Comparison of ENCODE assay signal across 15 mouse cellular contexts in genomic region chr5:75808551-75809332, GRCm38 (mm10).
DNase-seq lines count a peak whose midpoint lies in the region; ATAC-seq and TF ChIP-seq lines count a peak whose summit lies in the region.
"Had no signal": no experiment of that assay in that cellular context is flagged by ENCODE, and none has a peak within 500 bp of the region (broad histone marks: within the 10 kb centered on the region; RNA-seq: fewer than 3 reads in every experiment).

No protein-coding gene starts in this region.

- peak; percentile 18 for DNase-seq in adrenal gland, postnatal 14 days
- DNase-seq in adrenal gland, postnatal 36 days, result no peak
- no peak for DNase-seq in lung, postnatal 4 days
- DNase-seq in layer of hippocampus, adult 9-10 months (ENCODE audit: low spot score), result no peak
- DNase-seq in limb, embryonic 10.5 days (ENCODE audit: low spot score), result no peak
- DNase-seq: cerebellum, adult 9-11 months; gastrocnemius, adult 2 months; heart, postnatal 14 days; layer of hippocampus, postnatal 36 days had no signal

- ATAC-seq in lung, embryonic 16.5 days (ENCODE audit: low read depth), result 0 out of 2 replicates have a peak, but pooled peaks have one; percentile 26
- ATAC-seq in neutrophil, adult 5-6 weeks (ENCODE audit: extremely low read depth, insufficient number of reproducible peaks, low FRiP score, poor library complexity, severe bottlenecking), result 0 out of 2 replicates have a peak, but pooled peaks have one; percentile 16
- ATAC-seq: activated CD4-positive, CD25-positive, alpha-beta regulatory T cell, adult 4 months had no signal

- no peak overlapping the region for H3K4me3 ChIP-seq in lung, embryonic 16.5 days (ENCODE audit: low read length)
- H3K4me3 ChIP-seq in bone marrow, adult 2 months (replicated peaks; ENCODE audit: control insufficient read depth, low read depth, low read length), result no peak overlapping the region
- no peak overlapping the region for H3K4me3 ChIP-seq in limb, embryonic 10.5 days
- H3K4me3 ChIP-seq: forebrain, embryonic 10.5 days; gastrocnemius, adult 2 months had no signal

- H3K4me1 ChIP-seq in lung, embryonic 16.5 days (replicated peaks; ENCODE audit: control insufficient read depth, insufficient read depth, low read length), result no peaks in the 10 kb centered on the region
- H3K4me1 ChIP-seq in bone marrow, adult 2 months (ENCODE audit: control insufficient read depth, insufficient read depth, low read length), result peaks cover 5% of the 10 kb centered on the region
- H3K4me1 ChIP-seq in limb, embryonic 10.5 days, result 0 out of 2 replicates have a peak, but pooled peaks cover 2% of the 10 kb centered on the region
- H3K4me1 ChIP-seq: forebrain, embryonic 10.5 days had no signal

- no peaks in the 10 kb centered on the region for H3K36me3 ChIP-seq in lung, embryonic 16.5 days (ENCODE audit: control insufficient read depth, insufficient read depth, low read length)
- H3K36me3 ChIP-seq in limb, embryonic 10.5 days, result no peaks in the 10 kb centered on the region
- H3K36me3 ChIP-seq: forebrain, embryonic 10.5 days had no signal

- H3K27me3 ChIP-seq in lung, embryonic 16.5 days (ENCODE audit: control insufficient read depth, insufficient read depth, low read depth, low read length), result no peaks in the 10 kb centered on the region
- no peaks in the 10 kb centered on the region for H3K27me3 ChIP-seq in limb, embryonic 10.5 days (ENCODE audit: low read depth, poor library complexity, severe bottlenecking)

- H3K9me3 ChIP-seq in lung, embryonic 16.5 days (ENCODE audit: control insufficient read depth, low read length), result no peaks in the 10 kb centered on the region; the same call in 1 of the 2 replicates
- H3K9me3 ChIP-seq in limb, embryonic 10.5 days (replicated peaks), result no peaks in the 10 kb centered on the region
- H3K9me3 ChIP-seq: forebrain, embryonic 10.5 days had no signal

- no peak overlapping the region for H3K9ac ChIP-seq in lung, embryonic 16.5 days (ENCODE audit: low read length)

- TF ChIP-seq CTCF in bone marrow, adult 2 months (IDR thresholded peaks at IDR 0.05; ENCODE audit: control insufficient read depth, insufficient read depth, low read length), result no peak

- no peak overlapping the region for H3K27ac ChIP-seq in lung, embryonic 16.5 days (ENCODE audit: low read length)
- peak overlapping the region; percentile 69 for H3K27ac ChIP-seq in bone marrow, adult 2 months (ENCODE audit: control insufficient read depth, insufficient read depth, low read depth, low read length, poor library complexity)
- H3K27ac ChIP-seq in limb, embryonic 10.5 days, result no peak overlapping the region
- H3K27ac ChIP-seq: forebrain, embryonic 10.5 days; gastrocnemius, adult 2 months; macrophage had no signal

- H3K4me2 ChIP-seq in lung, embryonic 16.5 days (ENCODE audit: low read depth, low read length), result no peak overlapping the region

- WGBS in lung, embryonic 16.5 days, result 63% methylated on average over 18 of the region's 18 CpGs
- WGBS in bone marrow, adult 2 months, result 19% methylated on average over 18 of the region's 18 CpGs
- 90% methylated on average over 18 of the region's 18 CpGs for WGBS in limb, embryonic 10.5 days

- TF ChIP-seq POLR2A in bone marrow, adult 2 months (IDR thresholded peaks at IDR 0.05; ENCODE audit: borderline replicate concordance, control insufficient read depth, low read depth, low read length), result no peak
